Mouse (Mus musculus) adrenal gland, postnatal 25 days (tissue): ENCODE measurements at regions not wholly inside any gene's neighbourhood (a gene's known extent, or its start where the extent isn't known, plus 50 kb on each side); places are given as distances from the start of the nearest gene placed in this dataset.
A peak's percentile ranks its signal among the peaks of the same experiment; 100 is the strongest.

Experiments
- DNase-seq: peaks from one replicate; pipeline ENCODE4 v3.0.0; 2021; ENCODE audit warnings: mixed read lengths

DNA sequence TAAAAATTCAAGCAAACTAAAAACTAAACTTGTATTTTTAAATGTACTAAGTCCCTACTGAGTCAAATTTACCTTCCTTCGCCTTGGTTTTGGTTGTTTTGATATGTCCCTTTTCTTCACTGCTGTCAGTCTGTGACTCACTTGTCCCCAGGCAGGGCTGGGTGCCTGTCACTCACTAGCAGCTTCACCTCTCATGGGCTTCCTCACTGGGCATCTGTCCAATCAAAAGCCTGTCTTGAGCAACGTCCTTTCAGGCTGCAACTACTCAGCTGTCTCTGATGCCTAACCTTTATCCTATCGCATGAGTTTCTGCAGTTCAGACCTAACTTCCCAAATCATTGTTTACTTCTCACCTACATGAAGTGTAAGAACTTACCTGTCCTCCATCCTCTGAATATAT lies 61.2 kb upstream of the Ptchd3 start:
- peak; percentile 21 for DNase-seq

DNA sequence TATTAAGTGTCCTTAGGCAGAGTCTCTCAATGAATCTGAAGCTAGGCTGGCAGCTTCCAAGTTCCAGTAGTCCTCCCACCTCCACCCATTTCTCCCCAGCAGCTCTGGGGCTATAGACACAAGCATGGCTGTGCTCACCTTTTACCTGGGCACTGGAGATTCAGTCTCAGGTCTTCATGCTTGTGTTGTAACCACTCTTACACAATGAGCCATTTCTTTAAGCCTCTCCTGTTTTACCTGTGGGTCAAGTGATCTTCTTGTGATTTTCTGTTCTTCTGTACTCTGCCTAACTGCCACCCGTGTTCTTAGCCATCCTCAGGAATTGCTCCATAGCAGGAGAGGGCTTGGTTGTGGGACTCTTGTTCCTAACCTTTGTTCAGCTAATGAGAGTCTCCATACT lies 60.0 kb upstream of the Ptchd3 start:
- no peak for DNase-seq

DNA sequence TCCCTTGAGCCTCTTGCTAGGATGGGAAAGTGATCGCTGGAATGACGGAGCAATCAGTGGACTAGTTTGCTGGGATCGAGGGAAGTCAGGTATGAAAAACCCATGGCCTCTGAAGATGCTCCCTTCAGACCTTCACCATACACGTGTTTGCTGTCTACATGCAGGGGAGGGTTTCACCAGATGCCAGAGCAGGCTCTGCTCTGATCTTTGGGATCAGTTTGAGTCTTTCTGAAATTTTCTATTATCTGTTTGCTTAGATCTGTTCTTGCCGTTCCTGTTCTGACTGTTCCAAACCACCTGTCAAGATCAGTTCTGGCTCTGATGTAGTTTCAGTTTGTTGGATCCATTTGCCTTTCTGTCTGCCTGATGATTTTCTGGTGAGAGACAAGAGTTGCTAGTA lies 53.1 kb upstream of the Ptchd3 start:
- DNase-seq = no peak

DNA sequence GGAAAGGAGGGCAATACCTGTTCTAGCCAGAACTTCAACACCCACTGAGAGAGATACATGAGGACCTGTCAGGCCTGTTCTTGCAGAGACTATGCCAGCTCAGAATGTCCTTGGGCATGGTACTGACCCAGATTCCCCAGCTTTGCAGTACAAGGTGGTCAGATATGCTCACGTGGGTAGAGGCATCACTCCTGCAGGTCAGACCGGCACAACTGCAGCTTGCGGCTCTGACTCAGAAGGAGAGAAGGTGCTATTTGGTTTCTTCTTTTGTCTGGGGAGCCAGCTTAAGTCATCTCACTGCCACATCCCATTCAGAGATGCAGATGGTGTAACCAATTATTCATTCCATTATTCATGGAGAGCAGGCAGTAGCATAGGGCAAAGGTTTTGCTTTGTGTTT lies 52.5 kb upstream of the Ptchd3 start:
- no peak for DNase-seq
